Mouse (Mus musculus) kidney, adult 2 months (tissue): ENCODE data around the gene Eef2k. TPM values are rescaled to one million over a fixed set of nuclear protein-coding genes. Genes with fewer than 3 reads are reported as not detected.

Experiments
- DNase-seq: peaks from one replicate; pipeline ENCODE4 v3.0.0; 2021
- H3K27ac ChIP-seq: fragments of 200-500 bp; 2 replicates; pipeline ENCODE4 v1.5.1; 2012; ENCODE audit warnings: low read depth, low read length, control low read depth, inconsistent platforms; ENCODE audit not compliant: insufficient read depth
- H3K27me3 ChIP-seq: fragments of 200-500 bp; replicated peaks from 2 replicates; pipeline ENCODE4 v1.6.1; 2012; ENCODE audit warnings: mild to moderate bottlenecking, moderate library complexity, low read length, inconsistent platforms; ENCODE audit not compliant: control insufficient read depth, insufficient read depth
- H3K36me3 ChIP-seq: fragments of 200-500 bp; 2 replicates; pipeline ENCODE4 v1.6.1; 2012; ENCODE audit warnings: mild to moderate bottlenecking, moderate library complexity, low read length, inconsistent platforms; ENCODE audit not compliant: control insufficient read depth, insufficient read depth
- H3K4me1 ChIP-seq: fragments of 200-500 bp; 2 replicates; pipeline ENCODE4 v1.6.1; 2011; ENCODE audit warnings: low read length; ENCODE audit not compliant: control insufficient read depth, insufficient read depth
- H3K4me3 ChIP-seq: fragments of 200-500 bp; 2 replicates; pipeline ENCODE4 v1.5.1; 2011; ENCODE audit warnings: mild to moderate bottlenecking, low read depth, low read length, control low read depth; ENCODE audit not compliant: insufficient read depth
- CTCF ChIP-seq: fragments of 200-500 bp; conservative IDR thresholded peaks from 2 replicates; pipeline ENCODE4 v1.5.1; 2011; ENCODE audit warnings: low read depth, mild to moderate bottlenecking, control low read depth, low read length, moderate library complexity, mixed read lengths; ENCODE audit not compliant: insufficient read depth, insufficient read length
- POLR2A ChIP-seq: fragments of 200-500 bp; IDR thresholded peaks from one replicate; pipeline ENCODE4 v1.6.1; 2011; ENCODE audit warnings: low read depth, low read length, control low read depth
- WGBS: fragments of 180-500 bp; shearing (Covaris S2); methylation state at CpG from one replicate; pipeline ENCODE4 v1.1.7; 2018; 5-methylcytosine and 5-hydroxymethylcytosine counted together
- polyA plus RNA-seq: library from polyadenylated mRNA; depleted of rRNA; stranded (reverse); fragments of >200 nt; gene quantifications from 2 replicates; pipeline ENCODE4 v1.2.3, GENCODE M21; 2012

Eef2k gene
- polyA plus RNA-seq, 1 experiment = 6.4 TPM

DNA sequence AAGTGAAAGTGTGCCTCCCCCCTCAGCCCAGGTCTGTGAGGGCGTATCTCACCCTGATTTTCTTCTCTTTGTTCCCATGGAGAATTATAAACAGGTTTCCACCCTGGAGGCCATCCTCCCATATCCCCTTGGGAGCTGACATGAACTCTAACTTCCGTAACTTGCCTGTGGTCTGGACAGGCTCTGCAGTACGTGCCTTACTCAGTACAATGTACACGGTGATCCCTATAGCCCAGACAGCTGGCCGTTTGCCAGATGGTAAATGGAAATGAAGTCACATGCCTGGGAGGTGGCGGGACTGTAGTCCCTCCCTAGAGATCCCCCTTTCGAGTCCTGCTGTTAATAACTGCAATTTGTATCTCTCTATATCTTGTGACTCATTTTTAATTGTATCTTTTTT lies 22.5 kb downstream of the Eef2k start:
- WGBS = 33% methylated on average over 7 of the region's 7 CpGs
- peak; percentile 48 for DNase-seq
- Histone ChIP-seq H3K27ac (no peak overlapping the region), H3K36me3 (no peaks in the 10 kb centered on the region), H3K27me3 (no peaks in the 10 kb centered on the region), H3K4me3 (no peak overlapping the region), H3K4me1 (no peaks in the 10 kb centered on the region)
- no peak for TF ChIP-seq CTCF
- TF ChIP-seq POLR2A = no peak

- DNase-seq = no peak
- 83% methylated on average over 4 of the region's 4 CpGs for WGBS
- H3K4me3 ChIP-seq = no peak overlapping the region
- H3K27me3 ChIP-seq = no peaks in the 10 kb centered on the region
- TF ChIP-seq POLR2A (no peak), CTCF (no peak)
- H3K27ac ChIP-seq = no peak overlapping the region
- H3K4me1 ChIP-seq = no peaks in the 10 kb centered on the region
- H3K36me3 ChIP-seq = no peaks in the 10 kb centered on the region
Observed at GRCm38 (mm10) chr7:120865832-120866231, 23.2 kb downstream of the Eef2k start.

GRCm38 (mm10) chr7:120866684-120867083 lies 24.1 kb downstream of the Eef2k start:
- Histone ChIP-seq H3K36me3 (no peaks in the 10 kb centered on the region), H3K4me3 (no peak overlapping the region), H3K4me1 (no peaks in the 10 kb centered on the region), H3K27me3 (no peaks in the 10 kb centered on the region), H3K27ac (no peak overlapping the region)
- no peak for DNase-seq
- WGBS = 84% methylated on average over 2 of the region's 2 CpGs
- no peak for TF ChIP-seq CTCF
- no peak for TF ChIP-seq POLR2A

GRCm38 (mm10) chr7:120867720-120868119 lies 25.1 kb downstream of the Eef2k start:
- no peak for DNase-seq
- TF ChIP-seq CTCF = no peak
- TF ChIP-seq POLR2A = no peak
- H3K4me1 ChIP-seq = no peaks in the 10 kb centered on the region
- no peaks in the 10 kb centered on the region for H3K27me3 ChIP-seq
- H3K27ac ChIP-seq = no peak overlapping the region
- no peaks in the 10 kb centered on the region for H3K36me3 ChIP-seq
- 92% methylated on average over 1 of the region's 1 CpGs for WGBS
- no peak overlapping the region for H3K4me3 ChIP-seq

GRCm38 (mm10) chr7:120869883-120870282 lies 27.3 kb downstream of the Eef2k start:
- WGBS = 28% methylated on average over 5 of the region's 5 CpGs
- no peaks in the 10 kb centered on the region for H3K27me3 ChIP-seq
- no peak overlapping the region for H3K27ac ChIP-seq
- H3K4me3 ChIP-seq = no peak overlapping the region
- no peaks in the 10 kb centered on the region for H3K36me3 ChIP-seq
- TF ChIP-seq CTCF (no peak), POLR2A (no peak)
- no peak for DNase-seq
- no peaks in the 10 kb centered on the region for H3K4me1 ChIP-seq

- no peak for TF ChIP-seq POLR2A
- TF ChIP-seq CTCF = no peak
- no peaks in the 10 kb centered on the region for H3K27me3 ChIP-seq
- WGBS = 77% methylated on average over 5 of the region's 5 CpGs
- no peaks in the 10 kb centered on the region for H3K36me3 ChIP-seq
- DNase-seq = no peak
- H3K4me1 ChIP-seq = no peaks in the 10 kb centered on the region
- H3K4me3 ChIP-seq = no peak overlapping the region
- H3K27ac ChIP-seq = no peak overlapping the region
Observed at GRCm38 (mm10) chr7:120870431-120871008, 27.9 kb downstream of the Eef2k start.

- peak; percentile 17 for DNase-seq
- Histone ChIP-seq H3K4me3 (no peak overlapping the region), H3K27me3 (no peaks in the 10 kb centered on the region), H3K4me1 (no peaks in the 10 kb centered on the region), H3K36me3 (no peaks in the 10 kb centered on the region), H3K27ac (no peak overlapping the region)
- WGBS = 75% methylated on average over 12 of the region's 12 CpGs
- no peak for TF ChIP-seq CTCF
- no peak for TF ChIP-seq POLR2A
Observed at GRCm38 (mm10) chr7:120873083-120873482, 30.5 kb downstream of the Eef2k start.
